Comparison of ENCODE assay signal across 7 mouse cellular contexts in genomic region chr17:33981192-33981909, GRCm38 (mm10). TPM values are rescaled to one million over a fixed set of nuclear protein-coding genes. Genes with fewer than 3 reads are reported as not detected.
A peak's percentile ranks its signal among the peaks of the same experiment; 100 is the strongest.
DNase-seq lines count a peak whose midpoint lies in the region; ATAC-seq lines count a peak whose summit lies in the region.
"Not testable (repeated sequence)": the region's sequence is repeated elsewhere in the genome, so short reads cannot be mapped to it uniquely, and the experiment has no call there.

No protein-coding gene starts in this region.

- peak; percentile 87 for ATAC-seq in heart, embryonic 11.5 days (replicated peaks; ENCODE audit: insufficient number of reproducible peaks, low FRiP score, low TSS enrichment)
- ATAC-seq in kidney, embryonic 14.5 days (ENCODE audit: low FRiP score, low TSS enrichment), result peak; percentile 91
- ATAC-seq in limb, embryonic 12.5 days (ENCODE audit: insufficient number of reproducible peaks, insufficient read depth, low FRiP score, low TSS enrichment, low read depth), result peak; percentile 89
- peak; percentile 94 for ATAC-seq in midbrain, embryonic 14.5 days (ENCODE audit: low FRiP score, low TSS enrichment)

- peak overlapping the region; percentile 25; the same call in 1 of the 2 replicates for H3K27ac ChIP-seq in heart, embryonic 11.5 days (ENCODE audit: low read depth, low read length)
- H3K27ac ChIP-seq in kidney, embryonic 14.5 days (ENCODE audit: low read depth, low read length), result peak overlapping the region; percentile 78; the same call in 1 of the 2 replicates
- peak overlapping the region; percentile 83 for H3K27ac ChIP-seq in limb, embryonic 12.5 days
- peak overlapping the region; percentile 87 for H3K27ac ChIP-seq in midbrain, embryonic 14.5 days (replicated peaks; ENCODE audit: low read depth, low read length)

- peak overlapping the region; percentile 65 for H3K4me2 ChIP-seq in heart, embryonic 11.5 days
- peak overlapping the region; percentile 59 for H3K4me2 ChIP-seq in kidney, embryonic 14.5 days (replicated peaks; ENCODE audit: low read depth, low read length)
- peak overlapping the region; percentile 53 for H3K4me2 ChIP-seq in limb, embryonic 12.5 days
- H3K4me2 ChIP-seq in midbrain, embryonic 14.5 days (ENCODE audit: low read length), result peak overlapping the region; percentile 59

- H3K9ac ChIP-seq in heart, embryonic 11.5 days (ENCODE audit: low read depth, low read length), result peak overlapping the region; percentile 16; the same call in 1 of the 2 replicates
- H3K9ac ChIP-seq in kidney, embryonic 14.5 days (ENCODE audit: low read depth, low read length), result peak overlapping the region; percentile 53; the same call in 1 of the 2 replicates
- H3K9ac ChIP-seq in limb, embryonic 12.5 days (replicated peaks), result peak overlapping the region; percentile 32; the same call in 1 of the 2 replicates
- peak overlapping the region; percentile 52; the same call in 1 of the 2 replicates for H3K9ac ChIP-seq in midbrain, embryonic 14.5 days (replicated peaks; ENCODE audit: low read length)

- H3K9me3 ChIP-seq in heart, embryonic 11.5 days (replicated peaks; ENCODE audit: control insufficient read depth, low read length); kidney, embryonic 14.5 days (ENCODE audit: control insufficient read depth, low read length); limb, embryonic 12.5 days; midbrain, embryonic 14.5 days (ENCODE audit: control insufficient read depth, low read length): not testable (repeated sequence)

- H3K36me3 ChIP-seq in heart, embryonic 11.5 days (ENCODE audit: control insufficient read depth, insufficient read depth, low read length); kidney, embryonic 14.5 days (ENCODE audit: control insufficient read depth, insufficient read depth, low read length); limb, embryonic 12.5 days; midbrain, embryonic 14.5 days (ENCODE audit: control insufficient read depth, insufficient read depth, low read length): not testable (repeated sequence)

- H3K4me1 ChIP-seq in heart, embryonic 11.5 days (ENCODE audit: control insufficient read depth, insufficient read depth, low read length), result peaks cover 12% of the 10 kb centered on the region
- not testable (repeated sequence) for H3K4me1 ChIP-seq in kidney, embryonic 14.5 days (ENCODE audit: control insufficient read depth, insufficient read depth, low read length); midbrain, embryonic 14.5 days (ENCODE audit: control insufficient read depth, insufficient read depth, low read length)
- peaks cover 17% of the 10 kb centered on the region for H3K4me1 ChIP-seq in limb, embryonic 12.5 days (replicated peaks)

- H3K4me3 ChIP-seq in heart, embryonic 11.5 days (ENCODE audit: low read depth, low read length), result peak overlapping the region; percentile 40
- H3K4me3 ChIP-seq in kidney, embryonic 14.5 days (ENCODE audit: low read length), result peak overlapping the region; percentile 47
- peak overlapping the region; percentile 44 for H3K4me3 ChIP-seq in limb, embryonic 12.5 days (replicated peaks)
- H3K4me3 ChIP-seq in midbrain, embryonic 14.5 days (replicated peaks; ENCODE audit: low read depth, low read length), result peak overlapping the region; percentile 45

- under 1% methylated on average over 27 of the region's 27 CpGs for WGBS in heart, embryonic 11.5 days (ENCODE audit: insufficient replicate concordance)
- WGBS in kidney, embryonic 14.5 days, result under 1% methylated on average over 27 of the region's 27 CpGs
- under 1% methylated on average over 27 of the region's 27 CpGs for WGBS in limb, embryonic 12.5 days
- under 1% methylated on average over 27 of the region's 27 CpGs for WGBS in midbrain, embryonic 14.5 days

- peak; percentile 99 for DNase-seq in brain, adult 2 months (ENCODE audit: low read depth, low spot score)
- peak; percentile 36 for DNase-seq in fat pad, adult 2 months (ENCODE audit: extremely low read depth, low read depth, low spot score)
- DNase-seq in midbrain, embryonic 14.5 days, result peak; percentile 97
- peak; percentile 79 for DNase-seq in spleen, adult 18-20 months

- peaks cover 37% of the 10 kb centered on the region for H3K27me3 ChIP-seq in heart, embryonic 11.5 days (ENCODE audit: control insufficient read depth, insufficient read depth, low read length)
- peaks cover 39% of the 10 kb centered on the region for H3K27me3 ChIP-seq in kidney, embryonic 14.5 days (ENCODE audit: control insufficient read depth, insufficient read depth, low read length)
- peaks cover 50% of the 10 kb centered on the region for H3K27me3 ChIP-seq in limb, embryonic 12.5 days
- H3K27me3 ChIP-seq in midbrain, embryonic 14.5 days (ENCODE audit: control insufficient read depth, insufficient read depth, low read length), result peaks cover 36% of the 10 kb centered on the region

RNA-seq across cellular contexts. Expression of gene H2-K1, which starts 18.8 kb away (rescaled TPM):
- 13.8 and 13.9 TPM in 2 replicates for polyA plus RNA-seq in heart, embryonic 11.5 days (2014; fragmentation: Nextera tagmentation; extraction: Ambion mirVana)
- 11.2 and 18.8 TPM in 2 replicates for polyA plus RNA-seq in kidney, embryonic 14.5 days (2014; fragmentation: Nextera tagmentation; extraction: Ambion mirVana)
- 4.5 and 5.0 TPM in 2 replicates for polyA plus RNA-seq in limb, embryonic 12.5 days (2016; fragmentation: Nextera tagmentation; extraction: Ambion mirVana)
- polyA plus RNA-seq in midbrain, embryonic 14.5 days (2014; fragmentation: Nextera tagmentation; extraction: Ambion mirVana), result 10.5 and 15.5 TPM in 2 replicates

RNA-seq across cellular contexts. Expression of gene Rps18, which starts 25.6 kb away (rescaled TPM):
- polyA plus RNA-seq in heart, embryonic 11.5 days (2014; fragmentation: Nextera tagmentation; extraction: Ambion mirVana), result 1,135 and 1,150 TPM in 2 replicates
- polyA plus RNA-seq in kidney, embryonic 14.5 days (2014; fragmentation: Nextera tagmentation; extraction: Ambion mirVana), result 2,014 and 2,736 TPM in 2 replicates
- 1,388 and 1,510 TPM in 2 replicates for polyA plus RNA-seq in limb, embryonic 12.5 days (2016; fragmentation: Nextera tagmentation; extraction: Ambion mirVana)
- 872 and 980 TPM in 2 replicates for polyA plus RNA-seq in midbrain, embryonic 14.5 days (2014; fragmentation: Nextera tagmentation; extraction: Ambion mirVana)

RNA-seq across cellular contexts. Expression of gene Vps52, which starts 25.7 kb away (rescaled TPM):
- polyA plus RNA-seq in heart, embryonic 11.5 days (2014; fragmentation: Nextera tagmentation; extraction: Ambion mirVana), result 28.1 and 29.5 TPM in 2 replicates
- polyA plus RNA-seq in kidney, embryonic 14.5 days (2014; fragmentation: Nextera tagmentation; extraction: Ambion mirVana), result 24.9 and 40.8 TPM in 2 replicates
- polyA plus RNA-seq in limb, embryonic 12.5 days (2016; fragmentation: Nextera tagmentation; extraction: Ambion mirVana), result 53.3 and 55.0 TPM in 2 replicates
- polyA plus RNA-seq in midbrain, embryonic 14.5 days (2014; fragmentation: Nextera tagmentation; extraction: Ambion mirVana), result 50.6 and 63.2 TPM in 2 replicates

RNA-seq across cellular contexts. Expression of gene B3galt4, which starts 30.1 kb away (rescaled TPM):
- 2.8 and 5.9 TPM in 2 replicates for polyA plus RNA-seq in heart, embryonic 11.5 days (2014; fragmentation: Nextera tagmentation; extraction: Ambion mirVana)
- 2.8 and 3.3 TPM in 2 replicates for polyA plus RNA-seq in kidney, embryonic 14.5 days (2014; fragmentation: Nextera tagmentation; extraction: Ambion mirVana)
- polyA plus RNA-seq in limb, embryonic 12.5 days (2016; fragmentation: Nextera tagmentation; extraction: Ambion mirVana), result 5.0 and 6.8 TPM in 2 replicates
- 8.0 and 10.1 TPM in 2 replicates for polyA plus RNA-seq in midbrain, embryonic 14.5 days (2014; fragmentation: Nextera tagmentation; extraction: Ambion mirVana)

RNA-seq across cellular contexts. Expression of gene Wdr46, which starts 40.9 kb away (rescaled TPM):
- polyA plus RNA-seq in heart, embryonic 11.5 days (2014; fragmentation: Nextera tagmentation; extraction: Ambion mirVana), result 18.3 and 19.7 TPM in 2 replicates
- polyA plus RNA-seq in kidney, embryonic 14.5 days (2014; fragmentation: Nextera tagmentation; extraction: Ambion mirVana), result 26.5 and 37.8 TPM in 2 replicates
- 45.5 and 45.8 TPM in 2 replicates for polyA plus RNA-seq in limb, embryonic 12.5 days (2016; fragmentation: Nextera tagmentation; extraction: Ambion mirVana)
- polyA plus RNA-seq in midbrain, embryonic 14.5 days (2014; fragmentation: Nextera tagmentation; extraction: Ambion mirVana), result 15.5 and 16.9 TPM in 2 replicates

Comparison
In these comparisons a context has a peak if more than half of its experiments do, and no peak if none do; other contexts are left out.
1. Peak in every context shown above with its lines: DNase-seq, ATAC-seq, H3K4me3 ChIP-seq and H3K27ac ChIP-seq.
2. DNase-seq: peak in every context shown above with its lines; median percentile 99 in brain, adult 2 months; 97 in midbrain, embryonic 14.5 days; 79 in spleen, adult 18-20 months; 36 in fat pad, adult 2 months.
3. H3K27ac ChIP-seq: peak in every context shown above with its lines; median percentile 87 in midbrain, embryonic 14.5 days; 83 in limb, embryonic 12.5 days; 78 in kidney, embryonic 14.5 days; 25 in heart, embryonic 11.5 days.